Mouse (Mus musculus): Measurements from ENCODE around the gene Rimklb. TPM values are rescaled to one million over a fixed set of nuclear protein-coding genes. Genes with fewer than 3 reads are reported as not detected.

Rimklb gene
- polyA plus RNA-seq, 1 experiment from 2014 or later: 8.1 TPM

GRCm38 (mm10) chr6:122512914-122513878 is 14.6 kb upstream of the Rimklb start:
- 66% methylated on average over 12 of the region's 12 CpGs for WGBS
- no peaks in the 10 kb centered on the region for H3K9me3 ChIP-seq (ENCODE audit: control insufficient read depth, low read length)
- H3K27ac ChIP-seq (ENCODE audit: low read depth, low read length): no peak overlapping the region
- no peak for DNase-seq (ENCODE audit: low spot score)
- no peak overlapping the region for H3K4me2 ChIP-seq
- H3K9ac ChIP-seq (ENCODE audit: low read depth, low read length): no peak overlapping the region
- no peak for ATAC-seq (replicated peaks; ENCODE audit: low FRiP score)
- H3K4me3 ChIP-seq (ENCODE audit: low read depth, low read length): no peak overlapping the region
- H3K4me1 ChIP-seq (replicated peaks; ENCODE audit: control insufficient read depth, insufficient read depth, low read length): no peaks in the 10 kb centered on the region
- H3K36me3 ChIP-seq (ENCODE audit: control insufficient read depth, insufficient read depth, low read length): no peaks in the 10 kb centered on the region
- H3K27me3 ChIP-seq (replicated peaks; ENCODE audit: control insufficient read depth, insufficient read depth, low read length): no peaks in the 10 kb centered on the region

GRCm38 (mm10) chr6:122508494-122508893 is 9.9 kb upstream of the Rimklb start:
- H3K27me3 ChIP-seq (replicated peaks; ENCODE audit: control insufficient read depth, insufficient read depth, low read length): no peaks in the 10 kb centered on the region
- ATAC-seq (replicated peaks; ENCODE audit: low FRiP score): no peak
- H3K36me3 ChIP-seq (ENCODE audit: control insufficient read depth, insufficient read depth, low read length): no peaks in the 10 kb centered on the region
- H3K9me3 ChIP-seq (ENCODE audit: control insufficient read depth, low read length): no peaks in the 10 kb centered on the region
- H3K4me2 ChIP-seq: no peak overlapping the region
- WGBS: 65% methylated on average over 8 of the region's 8 CpGs
- H3K9ac ChIP-seq (ENCODE audit: low read depth, low read length): no peak overlapping the region
- no peak for DNase-seq (ENCODE audit: low spot score)
- no peaks in the 10 kb centered on the region for H3K4me1 ChIP-seq (replicated peaks; ENCODE audit: control insufficient read depth, insufficient read depth, low read length)
- H3K27ac ChIP-seq (ENCODE audit: low read depth, low read length): no peak overlapping the region
- no peak overlapping the region for H3K4me3 ChIP-seq (ENCODE audit: low read depth, low read length)

DNA sequence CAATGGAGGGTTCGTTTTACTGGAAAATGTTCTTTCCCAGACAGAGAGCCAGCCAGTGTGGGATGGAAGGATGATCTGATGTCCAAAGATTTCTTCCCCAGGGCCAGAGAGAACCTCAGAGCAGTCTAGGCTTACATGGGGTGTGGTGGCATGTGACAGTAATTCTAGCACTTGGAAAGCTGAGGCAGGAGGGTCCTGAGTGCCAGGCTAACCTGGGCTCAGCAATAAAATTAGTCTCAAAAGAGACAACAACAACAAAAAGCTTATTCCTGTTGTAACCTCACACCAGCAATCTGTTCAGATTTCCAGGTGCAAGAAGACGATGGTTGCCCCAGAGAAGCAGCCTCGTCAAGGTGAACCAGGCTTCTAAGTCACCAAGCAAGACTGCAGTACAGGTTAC is 7.0 kb upstream of the Rimklb start, which contains the start of gene Mfap5:
Mfap5 (plus strand) TSS at position 301 of the 400 bp plus-strand sequence.
- Histone ChIP-seq H3K4me1 (replicated peaks; ENCODE audit: control insufficient read depth, insufficient read depth, low read length) (no peaks in the 10 kb centered on the region), H3K27ac (ENCODE audit: low read depth, low read length) (no peak within 1 kb of the TSS), H3K27me3 (replicated peaks; ENCODE audit: control insufficient read depth, insufficient read depth, low read length) (no peaks in the 10 kb centered on the region), H3K4me3 (ENCODE audit: low read depth, low read length) (no peak within 1 kb of the TSS), H3K36me3 (ENCODE audit: control insufficient read depth, insufficient read depth, low read length) (no peaks in the 10 kb centered on the region), H3K4me2 (no peak within 1 kb of the TSS), H3K9ac (ENCODE audit: low read depth, low read length) (no peak within 1 kb of the TSS), H3K9me3 (ENCODE audit: control insufficient read depth, low read length) (no peaks in the 10 kb centered on the region)
- DNase-seq (ENCODE audit: low spot score) (no peak), ATAC-seq (replicated peaks; ENCODE audit: low FRiP score) (no peak)
- 74% methylated on average over 3 of the region's 3 CpGs for WGBS

- no peaks in the 10 kb centered on the region for H3K27me3 ChIP-seq (replicated peaks; ENCODE audit: control insufficient read depth, insufficient read depth, low read length)
- no peak overlapping the region for H3K27ac ChIP-seq (ENCODE audit: low read depth, low read length)
- DNase-seq (ENCODE audit: low spot score) (no peak), ATAC-seq (replicated peaks; ENCODE audit: low FRiP score) (no peak)
- no peaks in the 10 kb centered on the region for H3K4me1 ChIP-seq (replicated peaks; ENCODE audit: control insufficient read depth, insufficient read depth, low read length)
- H3K9me3 ChIP-seq (ENCODE audit: control insufficient read depth, low read length): no peaks in the 10 kb centered on the region
- no peaks in the 10 kb centered on the region for H3K36me3 ChIP-seq (ENCODE audit: control insufficient read depth, insufficient read depth, low read length)
- WGBS: 71% methylated on average over 4 of the region's 4 CpGs
- H3K9ac ChIP-seq (ENCODE audit: low read depth, low read length): no peak overlapping the region
- H3K4me2 ChIP-seq: no peak overlapping the region
- H3K4me3 ChIP-seq (ENCODE audit: low read depth, low read length): no peak overlapping the region
Measured at GRCm38 (mm10) chr6:122505041-122505440, 6.5 kb upstream of the Rimklb start.

DNA sequence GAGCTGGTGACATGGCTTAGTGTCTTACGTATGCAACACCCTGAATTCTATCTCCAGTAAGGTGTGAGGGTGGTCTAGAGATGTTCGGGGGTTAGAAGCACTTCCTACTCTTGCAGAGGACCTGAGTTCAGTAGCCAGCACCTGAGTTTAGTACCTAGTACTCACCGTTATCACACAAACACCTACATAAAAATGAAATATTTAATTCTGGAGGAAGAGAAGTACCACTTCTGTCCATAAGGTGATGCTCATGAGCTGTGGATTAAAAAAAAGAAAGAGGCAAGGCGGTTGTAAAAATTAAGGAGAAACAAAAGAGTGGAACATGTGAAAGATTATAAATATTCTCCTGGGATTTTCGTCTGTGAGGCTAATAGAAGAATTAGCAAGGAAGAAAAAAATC is 2.1 kb downstream of the Rimklb start:
- Histone ChIP-seq H3K9me3 (ENCODE audit: control insufficient read depth, low read length) (no peaks in the 10 kb centered on the region), H3K36me3 (ENCODE audit: control insufficient read depth, insufficient read depth, low read length) (no peaks in the 10 kb centered on the region), H3K4me3 (ENCODE audit: low read depth, low read length) (no peak overlapping the region), H3K27me3 (replicated peaks; ENCODE audit: control insufficient read depth, insufficient read depth, low read length) (peaks cover 46% of the 10 kb centered on the region), H3K27ac (ENCODE audit: low read depth, low read length) (no peak overlapping the region), H3K9ac (ENCODE audit: low read depth, low read length) (no peak overlapping the region), H3K4me1 (replicated peaks; ENCODE audit: control insufficient read depth, insufficient read depth, low read length) (no peaks in the 10 kb centered on the region), H3K4me2 (no peak overlapping the region)
- WGBS: 26% methylated on average over 5 of the region's 5 CpGs
- DNase-seq (ENCODE audit: low spot score) (no peak), ATAC-seq (replicated peaks; ENCODE audit: low FRiP score) (peak; percentile 25; the same call in 1 of the 2 replicates)

- Histone ChIP-seq H3K27ac (ENCODE audit: low read depth, low read length) (peak overlapping the region; percentile 45; the same call in 1 of the 2 replicates), H3K4me3 (ENCODE audit: low read depth, low read length) (no peak overlapping the region), H3K4me1 (replicated peaks; ENCODE audit: control insufficient read depth, insufficient read depth, low read length) (no peaks in the 10 kb centered on the region), H3K36me3 (ENCODE audit: control insufficient read depth, insufficient read depth, low read length) (no peaks in the 10 kb centered on the region), H3K4me2 (peak overlapping the region; percentile 31), H3K9ac (ENCODE audit: low read depth, low read length) (no peak overlapping the region), H3K27me3 (replicated peaks; ENCODE audit: control insufficient read depth, insufficient read depth, low read length) (peaks cover 53% of the 10 kb centered on the region), H3K9me3 (ENCODE audit: control insufficient read depth, low read length) (no peaks in the 10 kb centered on the region)
- DNase-seq (ENCODE audit: low spot score) (no peak), ATAC-seq (replicated peaks; ENCODE audit: low FRiP score) (no peak)
- 14% methylated on average over 21 of the region's 21 CpGs for WGBS
Measured at GRCm38 (mm10) chr6:122495082-122495881, 3.3 kb downstream of the Rimklb start.

GRCm38 (mm10) chr6:122493799-122494472 is 4.6 kb downstream of the Rimklb start:
- peaks cover 56% of the 10 kb centered on the region for H3K27me3 ChIP-seq (replicated peaks; ENCODE audit: control insufficient read depth, insufficient read depth, low read length)
- H3K9me3 ChIP-seq (ENCODE audit: control insufficient read depth, low read length): no peaks in the 10 kb centered on the region
- no peak overlapping the region for H3K27ac ChIP-seq (ENCODE audit: low read depth, low read length)
- WGBS: 22% methylated on average over 6 of the region's 6 CpGs
- ATAC-seq (replicated peaks; ENCODE audit: low FRiP score) (no peak), DNase-seq (ENCODE audit: low spot score) (no peak)
- no peak overlapping the region for H3K4me2 ChIP-seq
- H3K4me1 ChIP-seq (replicated peaks; ENCODE audit: control insufficient read depth, insufficient read depth, low read length): no peaks in the 10 kb centered on the region
- no peak overlapping the region for H3K9ac ChIP-seq (ENCODE audit: low read depth, low read length)
- no peaks in the 10 kb centered on the region for H3K36me3 ChIP-seq (ENCODE audit: control insufficient read depth, insufficient read depth, low read length)
- H3K4me3 ChIP-seq (ENCODE audit: low read depth, low read length): no peak overlapping the region

- Histone ChIP-seq H3K9ac (ENCODE audit: low read depth, low read length) (no peak overlapping the region), H3K36me3 (ENCODE audit: control insufficient read depth, insufficient read depth, low read length) (no peaks in the 10 kb centered on the region), H3K9me3 (ENCODE audit: control insufficient read depth, low read length) (no peaks in the 10 kb centered on the region), H3K4me3 (ENCODE audit: low read depth, low read length) (no peak overlapping the region), H3K4me2 (no peak overlapping the region), H3K27ac (ENCODE audit: low read depth, low read length) (no peak overlapping the region), H3K4me1 (replicated peaks; ENCODE audit: control insufficient read depth, insufficient read depth, low read length) (no peaks in the 10 kb centered on the region), H3K27me3 (replicated peaks; ENCODE audit: control insufficient read depth, insufficient read depth, low read length) (peaks cover 71% of the 10 kb centered on the region)
- WGBS: 26% methylated on average over 6 of the region's 6 CpGs
- ATAC-seq (replicated peaks; ENCODE audit: low FRiP score) (no peak), DNase-seq (ENCODE audit: low spot score) (no peak)
Measured at GRCm38 (mm10) chr6:122492479-122492878, 6.1 kb downstream of the Rimklb start.

Measured in liver, embryonic 11.5 days (tissue).